Mouse (Mus musculus): ENCODE measurements at regions not wholly inside any gene's neighbourhood (a gene's known extent, or its start where the extent isn't known, plus 50 kb on each side); places are given as distances from the start of the nearest gene placed in this dataset.

GRCm38 (mm10) chr11:45787408-45787807 is 64.4 kb upstream of the Clint1 start:
- Histone ChIP-seq H3K9me3 (ENCODE audit: low read length) (no peaks in the 10 kb centered on the region), H3K4me1 (ENCODE audit: insufficient read depth, low read length) (no peaks in the 10 kb centered on the region), H3K4me3 (ENCODE audit: low read depth, low read length) (no peak overlapping the region), H3K27me3 (ENCODE audit: insufficient read depth, low read length) (no peaks in the 10 kb centered on the region), H3K4me2 (ENCODE audit: low read depth, low read length, poor library complexity, severe bottlenecking) (no peak overlapping the region), H3K27ac (ENCODE audit: low read depth, low read length) (no peak overlapping the region), H3K36me3 (ENCODE audit: insufficient read depth, low read length) (no peaks in the 10 kb centered on the region), H3K9ac (replicated peaks; ENCODE audit: low read length, poor library complexity, severe bottlenecking) (no peak overlapping the region)
- no peak for DNase-seq (ENCODE audit: low spot score)
- ATAC-seq (ENCODE audit: low FRiP score): no peak
- WGBS: 93% methylated on average over 5 of the region's 5 CpGs
- no peak for TF ChIP-seq CTCF (IDR thresholded peaks at IDR 0.05)

GRCm38 (mm10) chr11:45789886-45790285 is 62.0 kb upstream of the Clint1 start:
- WGBS: 73% methylated on average over 3 of the region's 3 CpGs
- H3K4me2 ChIP-seq (ENCODE audit: low read depth, low read length, poor library complexity, severe bottlenecking): no peak overlapping the region
- no peaks in the 10 kb centered on the region for H3K36me3 ChIP-seq (ENCODE audit: insufficient read depth, low read length)
- no peak for TF ChIP-seq CTCF (IDR thresholded peaks at IDR 0.05)
- no peaks in the 10 kb centered on the region for H3K9me3 ChIP-seq (ENCODE audit: low read length)
- no peak overlapping the region for H3K4me3 ChIP-seq (ENCODE audit: low read depth, low read length)
- no peak for ATAC-seq (ENCODE audit: low FRiP score)
- no peak overlapping the region for H3K27ac ChIP-seq (ENCODE audit: low read depth, low read length)
- H3K4me1 ChIP-seq (ENCODE audit: insufficient read depth, low read length): no peaks in the 10 kb centered on the region
- DNase-seq (ENCODE audit: low spot score): peak; percentile 40
- H3K9ac ChIP-seq (replicated peaks; ENCODE audit: low read length, poor library complexity, severe bottlenecking): no peak overlapping the region
- no peaks in the 10 kb centered on the region for H3K27me3 ChIP-seq (ENCODE audit: insufficient read depth, low read length)

GRCm38 (mm10) chr11:45790504-45790903 is 61.3 kb upstream of the Clint1 start:
- TF ChIP-seq CTCF (IDR thresholded peaks at IDR 0.05): no peak
- WGBS: 33% methylated on average over 8 of the region's 8 CpGs
- no peak for ATAC-seq (ENCODE audit: low FRiP score)

GRCm38 (mm10) chr11:45791696-45792095 is 60.2 kb upstream of the Clint1 start:
- 91% methylated on average over 2 of the region's 2 CpGs for WGBS
- H3K4me2 ChIP-seq (ENCODE audit: low read depth, low read length, poor library complexity, severe bottlenecking): no peak overlapping the region
- no peaks in the 10 kb centered on the region for H3K9me3 ChIP-seq (ENCODE audit: low read length)
- no peaks in the 10 kb centered on the region for H3K27me3 ChIP-seq (ENCODE audit: insufficient read depth, low read length)
- ATAC-seq (ENCODE audit: low FRiP score): no peak
- no peak overlapping the region for H3K4me3 ChIP-seq (ENCODE audit: low read depth, low read length)
- no peak for TF ChIP-seq CTCF (IDR thresholded peaks at IDR 0.05)
- no peak overlapping the region for H3K27ac ChIP-seq (ENCODE audit: low read depth, low read length)
- DNase-seq (ENCODE audit: low spot score): no peak
- no peaks in the 10 kb centered on the region for H3K36me3 ChIP-seq (ENCODE audit: insufficient read depth, low read length)
- no peak overlapping the region for H3K9ac ChIP-seq (replicated peaks; ENCODE audit: low read length, poor library complexity, severe bottlenecking)
- no peaks in the 10 kb centered on the region for H3K4me1 ChIP-seq (ENCODE audit: insufficient read depth, low read length)

More at GRCm38 (mm10) chr11:45790504-45790903, 61.3 kb upstream of the Clint1 start:
- DNase-seq (ENCODE audit: low spot score): no peak
- Histone ChIP-seq H3K4me1 (ENCODE audit: insufficient read depth, low read length) (no peaks in the 10 kb centered on the region), H3K4me2 (ENCODE audit: low read depth, low read length, poor library complexity, severe bottlenecking) (no peak overlapping the region), H3K9me3 (ENCODE audit: low read length) (no peaks in the 10 kb centered on the region), H3K27ac (ENCODE audit: low read depth, low read length) (no peak overlapping the region), H3K27me3 (ENCODE audit: insufficient read depth, low read length) (no peaks in the 10 kb centered on the region), H3K4me3 (ENCODE audit: low read depth, low read length) (no peak overlapping the region), H3K36me3 (ENCODE audit: insufficient read depth, low read length) (no peaks in the 10 kb centered on the region), H3K9ac (replicated peaks; ENCODE audit: low read length, poor library complexity, severe bottlenecking) (no peak overlapping the region)

GRCm38 (mm10) chr11:45794361-45794981 is 57.4 kb upstream of the Clint1 start:
- TF ChIP-seq CTCF (IDR thresholded peaks at IDR 0.05): peak; percentile 37
- no peak for ATAC-seq (ENCODE audit: low FRiP score)

GRCm38 (mm10) chr11:45795322-45795721 is 56.5 kb upstream of the Clint1 start:
- Histone ChIP-seq H3K4me3 (ENCODE audit: low read depth, low read length) (no peak overlapping the region), H3K27me3 (ENCODE audit: insufficient read depth, low read length) (no peaks in the 10 kb centered on the region), H3K27ac (ENCODE audit: low read depth, low read length) (no peak overlapping the region), H3K4me1 (ENCODE audit: insufficient read depth, low read length) (no peaks in the 10 kb centered on the region), H3K4me2 (ENCODE audit: low read depth, low read length, poor library complexity, severe bottlenecking) (no peak overlapping the region), H3K9me3 (ENCODE audit: low read length) (no peaks in the 10 kb centered on the region), H3K36me3 (ENCODE audit: insufficient read depth, low read length) (no peaks in the 10 kb centered on the region), H3K9ac (replicated peaks; ENCODE audit: low read length, poor library complexity, severe bottlenecking) (no peak overlapping the region)
- DNase-seq (ENCODE audit: low spot score): no peak
- 33% methylated on average over 6 of the region's 6 CpGs for WGBS
- TF ChIP-seq CTCF (IDR thresholded peaks at IDR 0.05): no peak
- ATAC-seq (ENCODE audit: low FRiP score): no peak

More at GRCm38 (mm10) chr11:45794361-45794981, 57.4 kb upstream of the Clint1 start:
- no peak for DNase-seq (ENCODE audit: low spot score)
- no peak overlapping the region for H3K27ac ChIP-seq (ENCODE audit: low read depth, low read length)
- H3K27me3 ChIP-seq (ENCODE audit: insufficient read depth, low read length): no peaks in the 10 kb centered on the region
- no peaks in the 10 kb centered on the region for H3K4me1 ChIP-seq (ENCODE audit: insufficient read depth, low read length)
- no peaks in the 10 kb centered on the region for H3K36me3 ChIP-seq (ENCODE audit: insufficient read depth, low read length)
- H3K9ac ChIP-seq (replicated peaks; ENCODE audit: low read length, poor library complexity, severe bottlenecking): no peak overlapping the region
- H3K4me2 ChIP-seq (ENCODE audit: low read depth, low read length, poor library complexity, severe bottlenecking): no peak overlapping the region
- H3K4me3 ChIP-seq (ENCODE audit: low read depth, low read length): no peak overlapping the region
- no peaks in the 10 kb centered on the region for H3K9me3 ChIP-seq (ENCODE audit: low read length)
- 81% methylated on average over 5 of the region's 5 CpGs for WGBS

Data from midbrain, postnatal 0 days (tissue).